Mouse (Mus musculus): ENCODE data around the gene Prr13.

Prr13 gene

DNA sequence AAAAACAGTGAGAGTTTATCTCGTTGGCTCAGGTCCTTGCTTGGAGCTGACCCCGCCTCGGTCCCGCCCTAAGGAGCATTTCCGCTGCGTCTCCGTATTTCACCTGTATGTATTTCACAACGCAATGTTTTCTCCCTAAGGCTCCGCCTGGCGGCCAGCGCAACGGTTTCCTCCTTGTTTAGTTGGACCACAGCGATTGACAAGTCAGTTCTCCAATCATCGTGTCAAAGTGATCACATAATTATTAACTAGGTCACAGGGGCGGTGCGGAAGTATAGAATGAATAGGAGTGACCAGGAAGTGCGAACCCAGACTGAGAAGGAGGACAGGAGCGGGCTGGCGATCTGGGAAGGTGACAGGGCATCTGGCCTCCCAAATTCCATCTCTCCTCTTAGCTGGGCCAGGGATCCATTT is at the start of gene Prr13:
TSS of gene Prr13 (plus strand) at position 125 of the 414 bp plus-strand sequence.
- peak; percentile 92 for DNase-seq (ENCODE audit: extremely low spot score, low read depth, low spot score)

DNA sequence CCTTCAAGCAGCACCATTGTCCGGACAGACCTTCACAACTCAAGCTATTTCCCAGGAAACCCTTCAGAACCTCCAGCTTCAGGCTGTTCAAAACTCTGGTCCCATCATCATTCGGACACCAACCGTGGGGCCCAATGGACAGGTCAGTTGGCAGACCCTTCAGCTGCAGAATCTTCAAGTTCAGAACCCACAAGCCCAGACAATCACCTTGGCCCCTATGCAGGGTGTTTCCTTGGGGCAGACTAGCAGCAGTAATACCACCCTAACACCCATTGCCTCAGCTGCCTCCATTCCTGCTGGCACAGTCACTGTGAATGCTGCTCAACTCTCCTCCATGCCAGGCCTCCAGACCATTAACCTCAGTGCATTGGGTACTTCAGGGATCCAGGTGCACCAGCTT is 49.5 kb upstream of the Prr13 start:
- DNase-seq (ENCODE audit: extremely low spot score, low read depth, low spot score) = no peak

DNA sequence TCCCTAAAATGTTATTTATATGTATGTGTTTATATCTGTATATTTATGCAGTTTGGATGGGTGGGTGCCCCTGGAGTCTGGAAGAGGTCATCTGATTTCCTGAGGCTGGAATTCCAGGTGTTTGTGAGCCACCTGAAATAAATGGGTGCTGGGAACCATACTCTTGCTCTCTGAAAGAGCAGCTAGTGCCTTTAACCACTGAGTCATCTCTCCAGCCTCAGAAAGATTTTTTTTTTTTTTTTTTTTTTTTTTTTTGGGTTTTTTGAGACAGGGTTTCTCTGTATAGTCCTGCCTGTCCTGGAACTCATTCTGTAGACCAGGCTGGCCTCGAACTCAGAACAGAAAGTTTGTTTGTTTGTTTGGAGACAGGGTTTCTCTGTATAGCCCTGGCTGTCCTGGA is 47.8 kb upstream of the Prr13 start:
- DNase-seq (ENCODE audit: extremely low spot score, low read depth, low spot score) = no peak

DNA sequence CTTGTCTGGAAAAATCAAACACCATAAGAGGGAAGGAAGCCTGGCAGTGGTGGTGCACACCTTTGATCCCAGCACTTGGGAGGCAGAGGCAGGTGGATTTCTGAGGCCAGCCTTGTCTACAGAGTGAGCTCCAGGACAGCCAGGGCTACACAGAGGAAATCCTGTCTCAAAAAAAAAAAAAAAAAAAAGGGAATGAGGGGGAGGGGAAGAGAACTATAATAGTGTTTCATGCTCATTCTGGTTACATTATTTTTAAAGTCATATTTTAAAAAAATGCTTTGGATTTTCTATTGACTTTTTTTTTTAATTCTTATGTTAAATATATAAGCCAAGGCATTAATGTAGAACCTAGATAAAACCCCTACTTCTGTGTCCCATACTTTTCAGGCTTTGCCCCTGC is 45.1 kb upstream of the Prr13 start:
- DNase-seq (ENCODE audit: extremely low spot score, low read depth, low spot score) = no peak

DNA sequence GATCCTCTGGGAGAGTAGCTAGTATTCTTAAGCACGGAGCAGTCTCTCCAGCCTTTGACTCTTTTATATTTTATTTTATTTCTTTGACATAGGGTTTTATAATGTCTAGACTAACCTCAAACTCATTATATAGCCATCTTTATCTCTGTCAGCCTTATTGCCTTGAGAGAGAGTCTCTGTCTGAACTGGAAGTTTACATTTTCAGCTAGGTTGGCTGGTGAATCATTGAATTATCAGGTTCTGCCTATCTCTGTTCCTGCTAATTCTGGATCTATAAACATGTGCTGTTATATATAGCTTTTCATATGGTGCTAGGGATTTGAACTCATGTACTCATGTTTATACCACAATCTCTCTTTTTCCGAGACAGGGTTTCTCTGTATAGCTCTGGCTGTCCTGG is 41.3 kb upstream of the Prr13 start:
- no peak for DNase-seq (ENCODE audit: extremely low spot score, low read depth, low spot score)

DNA sequence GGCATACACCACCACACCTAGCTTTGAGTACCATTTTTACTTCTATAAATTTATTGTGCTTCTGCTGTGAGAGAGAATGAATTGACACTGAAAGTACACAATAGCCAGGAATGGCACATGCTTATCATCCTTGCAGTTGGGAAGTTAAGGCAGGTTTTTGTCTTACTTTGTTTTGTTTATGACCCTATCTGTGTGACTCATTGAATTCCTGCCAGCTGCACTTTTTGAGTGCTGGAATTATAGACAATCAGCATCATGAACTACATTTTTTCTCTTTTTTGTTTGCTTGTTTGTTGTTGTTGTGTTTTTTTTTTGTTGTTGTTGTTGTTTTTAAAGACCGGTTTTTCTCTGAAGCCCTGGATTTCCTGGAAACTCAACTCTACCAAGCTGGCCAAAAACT is 37.8 kb upstream of the Prr13 start:
- DNase-seq (ENCODE audit: extremely low spot score, low read depth, low spot score) = no peak

DNA sequence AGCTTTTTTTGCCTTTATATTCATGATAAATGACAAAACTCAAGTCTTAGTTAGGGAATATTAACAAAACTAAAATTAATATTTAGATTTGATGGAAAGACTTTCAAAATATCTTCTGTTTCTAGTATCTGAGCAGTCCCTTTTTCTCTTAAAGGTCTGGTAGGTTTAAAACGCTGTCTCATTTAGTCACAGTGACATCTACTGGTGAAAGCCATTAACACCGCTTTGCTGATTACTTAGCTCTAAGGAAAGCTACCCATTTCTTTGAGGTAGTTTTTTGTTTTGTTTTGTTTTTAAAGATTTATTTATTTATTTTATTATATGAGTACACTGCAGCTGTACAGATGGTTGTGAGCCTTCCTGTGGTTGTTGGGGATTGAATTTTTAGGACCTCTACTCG is 37.4 kb upstream of the Prr13 start:
- DNase-seq (ENCODE audit: extremely low spot score, low read depth, low spot score) = no peak

DNA sequence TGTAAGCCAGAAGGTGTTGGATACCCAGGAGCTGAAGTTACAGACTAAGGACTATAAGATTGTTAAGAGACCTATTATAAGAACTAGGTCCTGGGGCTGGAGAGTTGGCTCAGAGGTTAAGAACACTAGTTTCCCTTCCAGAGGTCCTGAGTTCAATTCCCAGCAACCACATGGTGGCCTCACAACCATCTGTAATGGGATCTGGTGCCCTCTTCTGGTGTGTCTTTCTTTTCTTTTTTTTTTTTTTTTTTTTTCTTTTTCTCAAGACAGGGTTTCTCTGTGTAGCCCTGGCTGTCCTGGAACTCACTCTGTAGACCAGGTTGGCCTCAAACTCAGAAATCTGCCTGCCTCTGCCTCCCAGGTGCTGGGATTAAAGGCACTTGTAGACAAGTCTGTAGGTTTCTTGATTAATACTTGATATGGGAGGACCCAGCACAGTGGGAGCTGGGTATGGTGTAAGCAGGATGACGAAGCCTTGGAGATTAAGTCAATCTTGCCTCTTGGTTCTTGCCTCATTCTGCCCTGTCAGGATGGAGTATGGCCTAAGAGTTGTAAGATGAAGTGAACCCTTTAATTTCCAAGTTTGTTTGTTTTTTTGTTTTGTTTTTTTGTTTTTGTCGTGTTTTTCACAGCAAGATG is 35.1 kb upstream of the Prr13 start:
- no peak for DNase-seq (ENCODE audit: extremely low spot score, low read depth, low spot score)

DNA sequence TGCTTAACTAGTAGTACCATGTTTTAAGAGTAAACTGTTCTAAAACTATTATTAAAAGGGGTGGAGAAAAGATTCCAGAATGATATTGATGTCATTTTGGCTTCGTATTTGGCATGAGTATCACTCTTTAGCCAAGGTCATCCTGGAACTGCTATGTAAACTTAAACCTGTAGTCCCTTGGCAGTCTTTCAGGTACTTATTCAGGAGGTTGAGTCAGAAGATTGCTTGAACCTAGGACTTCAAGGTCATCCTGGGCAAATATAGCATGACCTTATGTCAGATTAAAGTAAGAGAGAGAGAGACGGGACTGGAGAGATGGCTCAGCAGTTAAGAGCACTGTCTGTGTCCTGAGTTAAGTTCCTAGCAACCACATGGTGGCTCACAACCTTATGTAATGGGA is 34.2 kb upstream of the Prr13 start:
- no peak for DNase-seq (ENCODE audit: extremely low spot score, low read depth, low spot score)

DNA sequence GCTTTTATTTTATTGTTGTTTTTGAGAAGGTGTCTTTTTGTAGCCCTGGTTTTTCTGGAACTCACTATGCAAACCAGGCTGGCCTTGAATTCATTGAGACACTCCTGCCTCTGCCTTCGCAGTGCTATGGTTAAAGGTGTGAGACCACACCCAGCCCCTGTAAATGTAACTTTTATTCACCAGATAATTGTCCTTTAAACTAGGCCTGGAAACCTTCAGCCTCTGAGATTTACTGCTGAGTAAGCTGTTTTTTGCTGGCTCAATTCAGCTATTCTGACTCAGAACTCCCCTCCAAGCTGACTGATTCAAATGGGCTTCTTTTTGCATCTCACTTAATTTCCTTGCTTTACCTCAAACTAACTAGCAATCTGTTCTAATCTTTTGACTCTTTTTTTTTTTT is 31.9 kb upstream of the Prr13 start:
- DNase-seq (ENCODE audit: extremely low spot score, low read depth, low spot score) = no peak

DNA sequence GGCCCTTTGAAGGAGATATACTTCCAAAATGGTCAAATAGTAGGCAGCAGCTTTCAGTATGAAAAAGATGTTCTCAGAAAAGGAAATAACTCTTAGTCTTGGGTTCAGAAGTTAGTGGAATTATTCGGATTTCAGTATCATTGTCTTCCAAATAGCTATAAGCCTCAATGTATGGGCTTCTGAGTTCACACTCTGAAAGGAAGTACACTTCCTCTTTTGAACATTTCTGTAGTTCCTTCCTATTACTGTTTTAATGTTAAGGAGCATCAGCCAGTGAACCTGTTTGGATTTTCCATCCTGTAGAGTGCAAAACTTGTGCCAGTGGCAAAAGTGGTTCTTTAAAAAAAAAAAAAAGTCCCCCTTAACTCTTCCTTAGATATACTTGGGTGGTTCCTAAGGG is 26.8 kb upstream of the Prr13 start:
- no peak for DNase-seq (ENCODE audit: extremely low spot score, low read depth, low spot score)

DNA sequence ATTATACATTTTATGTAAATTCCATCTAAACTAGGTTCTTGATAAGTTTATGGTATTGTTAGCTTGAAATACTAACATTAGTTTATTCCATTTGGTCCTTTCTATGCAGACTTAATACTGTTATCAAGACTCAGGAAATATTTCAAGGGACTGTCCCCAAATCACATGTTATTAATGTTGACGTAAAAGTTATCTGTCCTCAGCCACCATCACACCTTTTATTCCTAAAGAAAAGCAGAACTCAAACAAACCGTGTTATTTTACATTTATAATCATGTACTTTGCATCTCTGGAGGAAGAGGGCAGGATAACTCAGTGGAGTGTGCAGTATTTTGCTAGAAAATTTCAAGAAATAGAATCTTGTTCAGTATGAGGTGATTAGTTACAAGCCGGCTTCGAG is 25.7 kb upstream of the Prr13 start:
- no peak for DNase-seq (ENCODE audit: extremely low spot score, low read depth, low spot score)

DNA sequence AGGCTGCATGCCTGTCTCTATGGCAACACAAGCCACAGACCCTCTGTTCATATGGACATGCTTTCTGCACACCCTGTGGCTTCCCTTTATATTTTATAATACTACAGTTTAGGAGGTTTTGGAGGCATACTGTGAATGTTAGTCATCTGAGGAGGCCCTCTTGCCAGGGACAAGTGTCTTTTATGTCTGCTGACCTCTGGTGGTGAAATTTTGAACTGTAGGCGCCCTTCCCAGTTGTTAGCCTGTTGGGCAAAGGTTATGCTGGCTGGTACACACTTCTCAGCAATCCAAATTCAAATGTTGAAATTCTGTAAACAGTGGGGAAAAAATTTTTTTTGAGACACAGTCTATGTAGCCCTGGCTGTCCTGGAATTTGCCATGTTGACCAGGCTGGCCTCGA is 16.3 kb upstream of the Prr13 start:
- peak; percentile 58 for DNase-seq (ENCODE audit: extremely low spot score, low read depth, low spot score)

DNA sequence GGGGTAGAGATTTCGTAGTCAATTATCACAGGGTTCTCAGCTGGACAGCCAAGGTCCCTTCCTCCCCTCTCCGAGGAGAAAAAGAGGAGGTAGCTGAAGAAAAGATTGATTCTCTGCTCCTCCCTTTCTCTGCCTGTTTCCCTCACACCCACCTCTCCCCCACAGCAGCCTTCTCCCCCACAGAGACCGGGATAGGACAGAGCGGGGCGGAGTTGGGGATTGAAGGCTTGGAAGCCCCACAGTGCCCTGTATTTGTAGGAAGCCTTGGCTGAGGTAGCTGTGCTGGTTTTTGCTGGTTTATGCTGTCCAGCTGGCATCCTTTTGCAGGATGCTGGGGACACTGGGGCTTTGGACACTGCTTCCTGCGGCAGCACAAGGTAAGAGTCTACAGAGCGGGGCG is 13.7 kb upstream of the Prr13 start, which contains the start of gene Amhr2:
TSS of gene Amhr2 (plus strand) at position 222 of the 400 bp plus-strand sequence.
- no peak for DNase-seq (ENCODE audit: extremely low spot score, low read depth, low spot score)

DNA sequence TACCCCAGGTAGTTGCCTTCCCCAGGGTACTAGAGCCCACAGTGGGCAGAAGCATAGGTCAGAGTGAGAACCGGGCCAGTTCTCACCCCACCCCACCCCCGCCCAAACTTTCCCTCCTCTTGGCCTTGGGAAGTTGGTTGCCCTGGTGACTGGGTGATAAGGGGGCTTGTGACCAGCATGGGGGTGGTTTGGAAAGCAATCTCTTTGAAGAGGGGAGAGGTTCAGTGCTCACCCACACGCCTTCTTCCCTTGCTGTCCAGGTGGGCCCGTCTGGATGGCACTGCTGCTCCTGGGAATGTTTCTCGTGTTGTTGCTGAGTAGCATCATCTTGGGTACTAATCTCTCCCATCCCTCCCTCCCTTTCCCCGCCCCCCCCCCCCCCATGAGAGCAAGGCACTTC is 12.4 kb upstream of the Prr13 start:
- no peak for DNase-seq (ENCODE audit: extremely low spot score, low read depth, low spot score)

DNA sequence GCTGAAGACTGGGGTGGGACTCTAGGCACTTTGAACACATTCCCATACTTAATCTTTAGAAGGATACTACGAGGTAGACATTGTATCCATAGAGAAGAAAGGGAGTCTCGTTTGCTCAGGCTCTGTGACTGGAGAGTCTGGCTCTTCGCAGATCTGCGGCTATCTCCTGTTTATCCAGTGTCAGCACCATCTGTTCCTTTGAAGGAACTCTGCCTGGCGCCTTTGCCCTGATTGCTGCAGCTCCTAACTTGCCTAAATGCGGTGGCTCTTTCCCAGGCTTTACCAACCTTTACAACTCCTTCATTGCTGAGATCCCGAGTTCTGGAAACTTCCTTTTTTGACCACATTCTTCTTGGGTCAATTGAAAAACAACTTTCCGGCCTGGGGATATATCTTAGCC is 9.5 kb upstream of the Prr13 start:
- DNase-seq (ENCODE audit: extremely low spot score, low read depth, low spot score) = no peak

DNA sequence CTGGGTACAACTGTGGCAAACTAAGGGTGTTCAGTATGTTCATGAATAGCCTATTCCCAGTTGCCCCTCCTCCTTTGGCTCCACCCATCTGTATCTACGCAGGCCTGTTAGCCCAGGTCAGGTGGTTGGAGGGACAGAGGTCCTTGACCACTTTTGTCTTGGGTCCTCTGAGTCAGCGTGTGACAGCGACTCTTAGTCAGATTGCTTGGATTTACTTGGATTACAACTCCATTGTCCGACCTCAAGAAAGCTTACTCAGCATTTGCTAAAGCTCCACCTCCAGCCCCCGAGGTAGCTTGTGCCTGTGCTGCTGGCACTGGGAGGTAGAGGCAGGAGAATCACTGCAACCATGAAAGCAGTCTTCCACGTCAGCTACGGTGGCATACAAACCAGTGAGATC is 7.9 kb upstream of the Prr13 start:
- no peak for DNase-seq (ENCODE audit: extremely low spot score, low read depth, low spot score)

DNA sequence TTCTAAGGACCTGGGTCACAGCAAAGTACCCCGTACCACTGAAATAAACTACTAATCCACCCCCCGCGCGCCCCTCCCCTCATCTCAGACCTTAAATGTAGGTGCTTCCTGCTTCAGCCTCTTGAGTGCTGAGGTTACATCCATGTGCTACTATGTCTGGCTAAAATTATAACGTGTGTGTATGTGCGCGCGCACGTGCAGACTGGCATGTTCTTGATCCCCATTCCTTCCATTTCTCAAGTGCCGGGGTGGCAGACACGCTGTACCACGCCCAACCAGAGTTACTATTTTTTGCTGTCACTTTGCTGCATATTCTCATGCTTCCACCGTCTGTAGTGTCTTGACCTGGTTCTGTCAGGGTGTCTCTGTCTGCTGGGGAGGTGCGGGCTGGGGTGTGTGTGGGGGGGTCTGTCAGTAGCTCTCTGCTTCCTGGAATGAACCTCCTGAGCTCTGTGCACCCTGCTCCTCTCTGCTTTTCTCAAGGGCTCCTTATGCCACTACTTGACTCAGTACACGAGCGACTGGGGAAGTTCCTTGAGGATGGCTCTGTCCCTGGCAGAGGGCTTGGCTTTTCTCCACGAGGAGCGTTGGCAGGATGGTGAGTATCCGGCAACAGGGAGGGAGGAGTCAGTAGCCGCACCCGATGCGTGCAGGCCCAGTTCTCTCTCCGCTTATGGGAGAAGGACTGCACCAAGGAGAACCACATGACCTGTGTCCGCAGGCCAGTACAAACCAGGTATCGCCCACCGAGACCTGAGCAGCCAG is 7.0 kb upstream of the Prr13 start:
- no peak for DNase-seq (ENCODE audit: extremely low spot score, low read depth, low spot score)

DNA sequence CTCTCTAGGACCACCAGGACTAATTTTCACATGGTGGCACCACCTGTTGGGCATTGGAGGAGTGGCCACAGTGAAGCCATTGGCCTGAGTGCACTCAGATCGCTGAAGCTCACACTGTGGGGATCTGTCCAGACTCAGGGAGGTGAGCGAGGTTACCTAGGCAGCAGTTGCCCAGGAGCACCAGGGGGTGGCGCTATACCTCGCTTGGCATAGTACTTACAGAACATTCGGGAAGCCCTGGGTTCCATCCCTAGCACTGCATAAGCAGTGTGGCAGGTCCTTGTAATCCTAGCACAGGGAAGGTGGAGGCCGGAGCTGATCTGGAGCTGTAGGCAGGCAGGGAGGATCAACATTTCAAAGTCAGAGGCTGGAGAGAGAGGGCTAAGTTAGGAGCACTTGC is 2.8 kb upstream of the Prr13 start:
- DNase-seq (ENCODE audit: extremely low spot score, low read depth, low spot score) = no peak

DNA sequence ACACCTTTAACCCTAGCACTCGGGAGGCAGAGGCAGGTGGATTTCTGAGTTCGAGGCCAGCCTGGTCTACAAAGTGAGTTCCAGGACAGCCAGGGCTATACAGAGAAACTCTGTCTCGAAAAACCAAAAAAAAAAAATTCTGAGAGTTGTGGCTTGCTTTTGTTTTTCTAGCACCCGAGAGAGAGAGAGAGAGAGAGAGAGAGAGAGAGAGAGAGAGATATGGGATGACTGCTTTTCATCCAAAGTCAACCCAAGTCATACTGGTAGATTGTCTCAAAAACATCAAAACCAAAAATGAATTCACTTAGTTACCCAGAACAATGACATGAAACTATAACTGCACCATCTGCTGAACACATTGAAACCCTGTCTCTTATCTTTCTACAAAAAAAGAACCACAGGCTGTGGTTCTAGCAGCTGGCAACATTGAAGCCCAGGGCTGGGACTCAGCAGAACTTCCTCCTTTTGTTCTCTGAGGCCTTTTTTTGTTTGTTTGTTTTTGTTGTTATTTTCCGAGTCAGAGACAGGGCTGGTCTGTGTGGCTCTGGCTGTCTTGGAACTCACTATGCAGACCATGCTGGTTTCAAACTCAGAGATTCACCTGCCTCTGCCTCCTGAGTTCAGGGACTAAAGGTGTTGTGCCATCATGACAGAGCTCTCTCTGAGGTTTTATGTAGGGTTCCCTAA is 635 bp upstream of the Prr13 start:
- DNase-seq (ENCODE audit: extremely low spot score, low read depth, low spot score) = no peak

DNA sequence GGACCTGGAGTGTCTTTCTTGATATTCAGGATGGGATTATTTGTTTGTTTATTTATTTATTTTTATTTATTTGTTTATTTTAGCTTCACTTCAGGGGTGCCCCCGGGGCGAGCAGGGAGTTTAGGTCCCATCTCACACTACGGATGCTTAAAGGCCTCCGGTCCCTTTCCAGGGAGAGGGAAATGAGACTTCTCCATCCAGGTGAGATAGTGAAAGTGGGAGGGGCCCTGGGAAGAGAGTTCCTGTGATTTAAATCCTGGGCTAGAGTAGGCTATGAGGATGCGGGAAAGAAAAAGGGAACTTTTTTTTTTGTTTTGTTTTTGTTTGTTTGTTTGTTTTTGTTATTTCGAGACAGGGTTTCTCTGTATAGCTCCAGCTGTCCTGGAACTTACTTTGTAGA is 553 bp downstream of the Prr13 start:
- no peak for DNase-seq (ENCODE audit: extremely low spot score, low read depth, low spot score)

DNA sequence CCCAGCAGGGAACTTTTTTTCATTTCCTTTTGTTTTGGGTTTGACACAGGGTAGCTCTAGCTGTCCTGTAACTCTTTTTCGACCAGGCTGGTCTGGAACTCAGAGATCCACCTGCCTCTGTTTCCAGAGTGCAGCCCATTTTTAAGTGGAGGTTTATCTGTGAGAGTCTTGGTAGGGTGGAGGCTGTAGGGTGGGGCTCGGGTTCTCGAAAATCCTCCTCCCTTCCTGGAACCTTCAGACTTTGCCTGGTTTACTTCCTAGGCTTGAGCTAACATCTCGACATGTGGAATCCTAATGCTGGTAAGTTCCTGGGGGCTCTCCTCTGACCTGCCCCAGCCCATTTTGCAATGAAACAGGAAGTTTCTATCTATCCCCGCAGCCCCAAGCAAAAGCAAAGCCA is 1.0 kb downstream of the Prr13 start:
- DNase-seq (ENCODE audit: extremely low spot score, low read depth, low spot score) = no peak
